Mouse (Mus musculus): Measurements from ENCODE around the gene Cntnap4.

DNA sequence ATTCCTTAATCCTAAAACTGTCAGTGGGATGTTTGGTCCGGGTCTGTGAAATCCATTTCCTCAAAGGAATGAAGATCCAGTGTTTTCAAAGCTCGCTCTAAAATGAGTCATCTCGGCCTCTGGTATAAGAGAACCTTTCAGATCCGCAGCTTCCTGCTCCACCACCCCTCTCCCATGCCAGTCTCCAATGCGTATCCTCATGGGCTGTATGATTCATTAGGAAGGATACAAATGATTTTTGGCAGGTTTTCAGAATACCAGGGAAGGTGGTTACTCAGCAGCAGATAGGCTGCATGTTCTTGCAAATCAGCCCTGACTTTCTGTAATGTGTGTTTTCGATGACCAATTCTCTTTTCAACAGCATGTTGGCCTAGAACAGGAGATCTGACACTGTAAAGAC lies 40.3 kb downstream of the Cntnap4 start:
- no peak for TF ChIP-seq POLR2A (IDR thresholded peaks at IDR 0.05; ENCODE audit: insufficient read length, low read depth)
- TF ChIP-seq MAX (IDR thresholded peaks at IDR 0.05; ENCODE audit: low read depth) = no peak
- TF ChIP-seq TCF12 (IDR thresholded peaks at IDR 0.05; ENCODE audit: insufficient read depth, poor library complexity, severe bottlenecking) = no peak
- TF ChIP-seq MYOG (IDR thresholded peaks at IDR 0.05; ENCODE audit: control insufficient read depth in 1 of 3, insufficient read depth in 1 of 3, insufficient read length in 2 of 3, low read depth in 2 of 3) = no peak
- no peak for TF ChIP-seq USF1 (IDR thresholded peaks at IDR 0.05; ENCODE audit: low read depth)
- no peak for TF ChIP-seq E2F4 (IDR thresholded peaks at IDR 0.05; ENCODE audit: insufficient read depth)
- no peak for TF ChIP-seq CEBPB (IDR thresholded peaks at IDR 0.05; ENCODE audit: insufficient read depth, poor library complexity, severe bottlenecking)
